20 mouse cellular contexts compared by ENCODE assay signal in the genomic region with DNA sequence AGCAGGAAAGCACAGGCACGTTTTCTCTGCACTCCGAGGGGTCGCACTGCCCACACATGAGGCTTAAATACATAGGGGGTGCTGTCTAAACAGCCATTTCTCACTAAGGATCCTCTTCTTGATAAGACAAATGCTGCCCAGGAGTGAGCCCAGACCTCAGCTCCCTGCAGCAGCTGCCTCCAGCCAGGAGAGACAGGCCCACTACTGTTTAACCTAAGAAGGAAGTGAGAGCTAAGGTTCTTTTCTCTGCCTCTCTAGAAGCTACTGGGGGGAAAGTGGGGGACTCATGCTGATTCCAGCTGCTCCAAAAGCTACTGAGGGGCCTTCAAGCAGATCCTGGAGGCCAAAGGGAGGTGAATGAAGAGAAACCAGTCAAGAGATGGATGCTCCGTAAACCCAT. TPM values are rescaled to one million over a fixed set of nuclear protein-coding genes. Genes with fewer than 3 reads are reported as not detected.
DNase-seq lines count a peak whose midpoint lies in the region; ATAC-seq lines count a peak whose summit lies in the region.
"Had no signal": no experiment of that assay in that cellular context is flagged by ENCODE, and none has a peak within 500 bp of the region (broad histone marks: within the 10 kb centered on the region; RNA-seq: fewer than 3 reads in every experiment).

No protein-coding gene starts in this region.

- peak; percentile 12 for DNase-seq in cerebellum, adult 11 months
- no peak for DNase-seq in cerebellum, postnatal 14 days
- DNase-seq in heart, adult 9 months (ENCODE audit: low spot score in 2 of 2): no peak
- DNase-seq in A20 (ENCODE audit: low read depth, low spot score): peak; percentile 41
- no peak for DNase-seq in adrenal gland, postnatal 14 days
- no peak for DNase-seq in right cerebral cortex, postnatal 14 days
- DNase-seq: gastrocnemius, postnatal 36 days; kidney, adult 8-10 months; kidney, postnatal 25 days; liver, embryonic 13.5 days; right cerebral cortex, adult 18-20 months; thymus, postnatal 25 days had no signal

- no peak overlapping the region for H3K4me2 ChIP-seq in heart, embryonic 12.5 days
- H3K4me2 ChIP-seq in intestine, embryonic 16.5 days (ENCODE audit: low read depth, low read length): no peak overlapping the region
- H3K4me2 ChIP-seq: forebrain, embryonic 13.5 days; limb, embryonic 12.5 days; liver, embryonic 13.5 days; lung, embryonic 15.5 days; stomach, embryonic 15.5 days had no signal

- H3K9ac ChIP-seq in heart, embryonic 12.5 days: no peak overlapping the region
- 0 out of 2 replicates have a peak overlapping the region, but pooled peaks have one; percentile 39 for H3K9ac ChIP-seq in intestine, embryonic 16.5 days (ENCODE audit: low read depth, low read length)
- H3K9ac ChIP-seq: forebrain, embryonic 13.5 days; limb, embryonic 12.5 days; liver, embryonic 13.5 days; lung, embryonic 15.5 days; stomach, embryonic 15.5 days had no signal

- no peak overlapping the region for H3K4me3 ChIP-seq in heart, embryonic 12.5 days
- no peak overlapping the region for H3K4me3 ChIP-seq in intestine, embryonic 16.5 days (ENCODE audit: low read length)
- H3K4me3 ChIP-seq: forebrain, embryonic 13.5 days; limb, embryonic 12.5 days; liver, embryonic 13.5 days; lung, embryonic 15.5 days; stomach, embryonic 15.5 days had no signal

- WGBS in heart, embryonic 12.5 days: 34% methylated on average over 4 of the region's 4 CpGs
- WGBS in intestine, embryonic 16.5 days: 49% methylated on average over 4 of the region's 4 CpGs

- peaks cover 3% of the 10 kb centered on the region; the same call in 1 of the 2 replicates for H3K9me3 ChIP-seq in heart, embryonic 12.5 days (replicated peaks)
- peaks cover under 1% of the 10 kb centered on the region; the same call in 1 of the 2 replicates for H3K9me3 ChIP-seq in intestine, embryonic 16.5 days (ENCODE audit: control insufficient read depth, low read length)
- H3K9me3 ChIP-seq: liver, embryonic 13.5 days; lung, embryonic 15.5 days had no signal

- H3K27me3 ChIP-seq in heart, embryonic 12.5 days (replicated peaks): no peaks in the 10 kb centered on the region
- no peaks in the 10 kb centered on the region for H3K27me3 ChIP-seq in intestine, embryonic 16.5 days (replicated peaks; ENCODE audit: control insufficient read depth, insufficient read depth, low read length)
- H3K27me3 ChIP-seq: forebrain, embryonic 13.5 days; limb, embryonic 12.5 days; liver, embryonic 13.5 days; lung, embryonic 15.5 days; stomach, embryonic 15.5 days had no signal

- no peak for ATAC-seq in heart, embryonic 12.5 days (ENCODE audit: insufficient number of reproducible peaks, low FRiP score)
- peak; percentile 32 for ATAC-seq in intestine, embryonic 16.5 days
- ATAC-seq: forebrain, embryonic 13.5 days; hindbrain, embryonic 16.5 days; midbrain, embryonic 16.5 days had no signal

- H3K4me1 ChIP-seq in heart, embryonic 12.5 days (replicated peaks): peaks cover 55% of the 10 kb centered on the region
- peaks cover 30% of the 10 kb centered on the region for H3K4me1 ChIP-seq in intestine, embryonic 16.5 days (ENCODE audit: control insufficient read depth, insufficient read depth, low read length)
- H3K4me1 ChIP-seq: liver, embryonic 13.5 days; lung, embryonic 15.5 days; stomach, embryonic 15.5 days had no signal

- H3K27ac ChIP-seq in heart, embryonic 12.5 days (ENCODE audit: poor library complexity, severe bottlenecking): peak overlapping the region; percentile 83
- H3K27ac ChIP-seq in intestine, embryonic 16.5 days (ENCODE audit: low read length): peak overlapping the region; percentile 66
- H3K27ac ChIP-seq: forebrain, embryonic 13.5 days; liver, embryonic 13.5 days; lung, embryonic 15.5 days; stomach, embryonic 15.5 days had no signal

- H3K36me3 ChIP-seq in heart, embryonic 12.5 days: no peaks in the 10 kb centered on the region
- H3K36me3 ChIP-seq in intestine, embryonic 16.5 days (ENCODE audit: control insufficient read depth, insufficient read depth, low read length): 0 out of 2 replicates have a peak, but pooled peaks cover 2% of the 10 kb centered on the region
- H3K36me3 ChIP-seq: limb, embryonic 12.5 days; liver, embryonic 13.5 days; lung, embryonic 15.5 days; stomach, embryonic 15.5 days had no signal

RNA-seq across cellular contexts. Expression of a gene that starts 16.8 kb away (rescaled TPM):
- polyA plus RNA-seq in heart, embryonic 12.5 days (2016; fragmentation: Nextera tagmentation; extraction: Ambion mirVana): 36.9 and 37.3 TPM in 2 replicates
- 35.2 and 38.1 TPM in 2 replicates for polyA plus RNA-seq in intestine, embryonic 16.5 days (2015; fragmentation: Nextera tagmentation; extraction: Ambion mirVana)
- total RNA-seq in adrenal gland, postnatal 14 days (2021): 8.0 and 8.4 TPM in 2 replicates

Comparison
In these comparisons a context has a peak if more than half of its experiments do, and no peak if none do; other contexts are left out.
1. DNase-seq: peak in cerebellum, adult 11 months (single experiment) and A20 (single experiment); none in cerebellum, postnatal 14 days (0 of 2), heart, adult 9 months (0 of 2), adrenal gland, postnatal 14 days (single experiment) and right cerebral cortex, postnatal 14 days (single experiment).